Mouse (Mus musculus) midbrain, postnatal 0 days (tissue): ENCODE data around the gene Tex261. TPM values are rescaled to one million over a fixed set of nuclear protein-coding genes. Genes with fewer than 3 reads are reported as not detected.

Source experiments
- ATAC-seq: fragments of 200-750 bp; cut with Nextera tagmentation; 2 replicates; pipeline ENCODE4 v1.8.0; 2017; ENCODE audit warnings: moderate number of reproducible peaks, mild to moderate bottlenecking, moderate TSS enrichment, moderate library complexity; ENCODE audit not compliant: low FRiP score
- DNase-seq: peaks from one replicate; pipeline ENCODE4 v3.0.0-alpha.2; 2015; ENCODE audit warnings: low spot score
- H3K27ac ChIP-seq: fragments of 300-500 bp; sonication (generic); 2 replicates; pipeline ENCODE4 v1.5.1; 2014; ENCODE audit warnings: low read depth, mild to moderate bottlenecking, low read length, mixed read lengths
- H3K27me3 ChIP-seq: fragments of 300-500 bp; sonication (generic); 2 replicates; pipeline ENCODE4 v1.6.1; 2014; ENCODE audit warnings: low read length, control low read depth, mixed read lengths; ENCODE audit not compliant: insufficient read depth
- H3K36me3 ChIP-seq: fragments of 300-500 bp; sonication (generic); 2 replicates; pipeline ENCODE4 v1.6.1; 2014; ENCODE audit warnings: low read length, control low read depth, mixed read lengths; ENCODE audit not compliant: insufficient read depth
- H3K4me1 ChIP-seq: fragments of 300-500 bp; sonication (generic); 2 replicates; pipeline ENCODE4 v1.6.1; 2014; ENCODE audit warnings: mild to moderate bottlenecking, control low read depth, antibody characterized with exemption, low read length, mixed read lengths; ENCODE audit not compliant: insufficient read depth
- H3K4me2 ChIP-seq: fragments of 300-500 bp; sonication (generic); 2 replicates; pipeline ENCODE4 v1.6.1; 2014; ENCODE audit warnings: low read depth, mild to moderate bottlenecking, low read length, mixed read lengths; ENCODE audit not compliant: poor library complexity, severe bottlenecking
- H3K4me3 ChIP-seq: fragments of 300-500 bp; sonication (generic); 2 replicates; pipeline ENCODE4 v1.5.1; 2014; ENCODE audit warnings: low read depth, mild to moderate bottlenecking, low read length, moderate library complexity
- H3K9ac ChIP-seq: fragments of 300-500 bp; sonication (generic); replicated peaks from 2 replicates; pipeline ENCODE4 v1.6.1; 2014; ENCODE audit warnings: mild to moderate bottlenecking, low read length, moderate library complexity, mixed read lengths; ENCODE audit not compliant: poor library complexity, severe bottlenecking
- H3K9me3 ChIP-seq: fragments of 300-500 bp; sonication (generic); 2 replicates; pipeline ENCODE4 v1.6.1; 2016; ENCODE audit warnings: low read length, control low read depth
- CTCF ChIP-seq: IDR thresholded peaks from 2 replicates; pipeline ENCODE4 v1.5.1; 2016; ENCODE audit warnings: antibody characterized with exemption, mild to moderate bottlenecking
- WGBS: fragments of 180-500 bp; shearing (Covaris S2); extraction: QIAGEN DNeasy Blood & Tissue Kit; methylation state at CpG from one replicate; pipeline ENCODE4 v1.1.7; 2014; 5-methylcytosine and 5-hydroxymethylcytosine counted together
- polyA plus RNA-seq: library from polyadenylated mRNA; unstranded; fragments of >200 nt; fragmentation: Nextera tagmentation; extraction: Ambion mirVana; gene quantifications from 2 replicates; pipeline ENCODE4 v1.2.1, GENCODE M21; 2015
- total RNA-seq: library from RNA; depleted of rRNA; stranded (reverse); fragments of >200 nt; gene quantifications from 2 replicates; pipeline ENCODE4 v1.2.3, GENCODE M21; 2014

The Tex261 gene
- total and polyA plus RNA-seq, 2 experiments from 2014 or later = 54.4 to 66.8 TPM

GRCm38 (mm10) chr6:83738596-83738995, 37.0 kb downstream of the Tex261 start:
- H3K27ac ChIP-seq = no peak overlapping the region
- H3K9ac ChIP-seq = no peak overlapping the region
- H3K27me3 ChIP-seq = no peaks in the 10 kb centered on the region
- no peaks in the 10 kb centered on the region for H3K36me3 ChIP-seq
- no peaks in the 10 kb centered on the region for H3K4me1 ChIP-seq
- no peak for TF ChIP-seq CTCF
- no peak overlapping the region for H3K4me2 ChIP-seq
- no peak for ATAC-seq
- H3K4me3 ChIP-seq = no peak overlapping the region
- no peaks in the 10 kb centered on the region for H3K9me3 ChIP-seq
- WGBS = 81% methylated on average over 6 of the region's 6 CpGs
- DNase-seq = no peak

GRCm38 (mm10) chr6:83737311-83737710, 38.3 kb downstream of the Tex261 start:
- 37% methylated on average over 13 of the region's 13 CpGs for WGBS
- Histone ChIP-seq H3K27ac (no peak overlapping the region), H3K4me1 (no peaks in the 10 kb centered on the region), H3K36me3 (no peaks in the 10 kb centered on the region), H3K4me3 (no peak overlapping the region), H3K9me3 (no peaks in the 10 kb centered on the region), H3K9ac (no peak overlapping the region), H3K4me2 (no peak overlapping the region), H3K27me3 (peaks cover 4% of the 10 kb centered on the region; the same call in 1 of the 2 replicates)
- TF ChIP-seq CTCF = no peak
- no peak for ATAC-seq
- DNase-seq = no peak

- H3K9me3 ChIP-seq = no peaks in the 10 kb centered on the region
- H3K36me3 ChIP-seq = no peaks in the 10 kb centered on the region
- H3K27me3 ChIP-seq = peaks cover 4% of the 10 kb centered on the region; the same call in 1 of the 2 replicates
- TF ChIP-seq CTCF = peak; percentile 70
- H3K4me1 ChIP-seq = no peaks in the 10 kb centered on the region
- DNase-seq = peak; percentile 30
- no peak for ATAC-seq
- no peak overlapping the region for H3K4me3 ChIP-seq
- H3K4me2 ChIP-seq = no peak overlapping the region
- no peak overlapping the region for H3K9ac ChIP-seq
- no peak overlapping the region for H3K27ac ChIP-seq
- WGBS = 38% methylated on average over 5 of the region's 5 CpGs
Observed at GRCm38 (mm10) chr6:83731128-83731527, 44.5 kb downstream of the Tex261 start.

DNA sequence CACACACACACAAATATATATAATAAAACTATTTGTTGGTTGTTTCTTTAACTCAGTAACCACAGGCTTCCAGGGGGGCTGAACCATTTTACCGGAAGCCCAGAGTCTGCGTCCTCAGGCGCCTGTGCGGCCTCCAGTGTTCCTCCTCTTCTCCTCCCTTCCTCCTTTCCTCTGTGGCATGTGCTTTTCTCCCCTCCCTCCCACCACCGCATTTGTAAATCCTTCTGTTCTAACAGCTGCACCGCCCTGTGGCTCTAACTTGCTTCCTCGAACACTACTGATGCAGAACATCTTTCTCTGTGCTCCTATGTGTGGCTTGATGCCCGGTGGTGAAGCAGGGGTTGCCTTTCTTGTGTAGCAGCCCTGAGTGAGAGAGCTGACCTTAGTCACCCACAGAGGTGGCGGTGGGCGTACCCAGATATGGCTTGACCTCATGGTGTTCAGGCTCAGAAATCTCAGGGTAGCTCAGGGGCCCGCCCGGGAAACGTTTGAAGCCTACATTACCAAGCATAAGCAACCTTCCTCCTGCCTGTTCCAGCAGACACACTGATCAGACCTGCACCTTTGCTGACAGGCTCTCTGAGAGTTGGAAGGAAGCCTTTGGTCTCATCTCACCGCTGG, 46.2 kb downstream of the Tex261 start:
- 68% methylated on average over 14 of the region's 14 CpGs for WGBS
- Histone ChIP-seq H3K36me3 (no peaks in the 10 kb centered on the region), H3K27me3 (peaks cover 4% of the 10 kb centered on the region; the same call in 1 of the 2 replicates), H3K27ac (no peak overlapping the region), H3K9me3 (no peaks in the 10 kb centered on the region), H3K4me3 (no peak overlapping the region), H3K9ac (no peak overlapping the region), H3K4me1 (no peaks in the 10 kb centered on the region), H3K4me2 (no peak overlapping the region)
- DNase-seq (no peak), ATAC-seq (no peak)
- no peak for TF ChIP-seq CTCF

DNA sequence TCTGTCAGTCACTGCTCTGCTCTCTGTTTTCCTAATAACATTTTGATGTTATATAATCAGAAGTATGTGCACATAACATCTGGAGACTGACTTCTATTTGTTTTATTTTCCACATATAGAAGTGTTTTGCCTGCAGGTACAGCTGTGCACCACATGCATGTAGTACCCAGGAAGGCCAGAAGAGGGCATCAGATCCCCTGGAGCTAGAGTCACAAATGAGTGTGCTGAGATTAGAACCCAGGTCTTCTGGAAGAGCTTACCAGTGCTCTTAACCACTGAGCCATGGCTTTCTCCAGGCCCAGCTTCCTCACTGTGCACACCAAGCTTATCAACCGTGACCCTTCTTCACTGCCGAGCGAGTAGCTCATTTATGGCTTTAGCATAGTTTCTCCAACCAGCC, 47.1 kb downstream of the Tex261 start:
- no peaks in the 10 kb centered on the region for H3K9me3 ChIP-seq
- no peak overlapping the region for H3K27ac ChIP-seq
- 87% methylated on average over 3 of the region's 3 CpGs for WGBS
- no peak overlapping the region for H3K9ac ChIP-seq
- ATAC-seq (no peak), DNase-seq (no peak)
- peaks cover 4% of the 10 kb centered on the region; the same call in 1 of the 2 replicates for H3K27me3 ChIP-seq
- no peak overlapping the region for H3K4me2 ChIP-seq
- no peaks in the 10 kb centered on the region for H3K36me3 ChIP-seq
- H3K4me1 ChIP-seq = no peaks in the 10 kb centered on the region
- no peak overlapping the region for H3K4me3 ChIP-seq
- peak; percentile 63 for TF ChIP-seq CTCF

GRCm38 (mm10) chr6:83727178-83727577, 48.4 kb downstream of the Tex261 start:
- Histone ChIP-seq H3K9me3 (no peaks in the 10 kb centered on the region), H3K9ac (no peak overlapping the region), H3K27ac (no peak overlapping the region), H3K4me2 (no peak overlapping the region), H3K27me3 (peaks cover 6% of the 10 kb centered on the region), H3K36me3 (no peaks in the 10 kb centered on the region), H3K4me1 (no peaks in the 10 kb centered on the region), H3K4me3 (no peak overlapping the region)
- no peak for DNase-seq
- ATAC-seq = no peak
- peak; percentile 29 for TF ChIP-seq CTCF
- 45% methylated on average over 4 of the region's 4 CpGs for WGBS
